Mouse (Mus musculus): ENCODE measurements around the gene Rhbdf1.

Rhbdf1 gene

GRCm38 (mm10) chr11:32238093-32238860 is 16.2 kb upstream of the Rhbdf1 start:
- peak; percentile 88 for DNase-seq (ENCODE audit: low spot score in 2 of 2)

- no peak for DNase-seq (ENCODE audit: low spot score in 2 of 2)
These were observed 15.3 kb upstream of the Rhbdf1 start for GRCm38 (mm10) chr11:32237411-32237795.

GRCm38 (mm10) chr11:32236712-32237410 is 14.8 kb upstream of the Rhbdf1 start:
- peak; percentile 70 to 85 for DNase-seq (ENCODE audit: low spot score in 2 of 2)

GRCm38 (mm10) chr11:32236132-32236531 is 14.0 kb upstream of the Rhbdf1 start:
- no peak for DNase-seq (ENCODE audit: low spot score in 2 of 2)

GRCm38 (mm10) chr11:32235646-32236045 is 13.5 kb upstream of the Rhbdf1 start:
- no peak for DNase-seq (ENCODE audit: low spot score in 2 of 2)

GRCm38 (mm10) chr11:32234816-32235485 is 12.9 kb upstream of the Rhbdf1 start:
- DNase-seq (ENCODE audit: low spot score in 2 of 2) = no peak

GRCm38 (mm10) chr11:32233895-32234294 is 11.8 kb upstream of the Rhbdf1 start:
- no peak for DNase-seq (ENCODE audit: low spot score in 2 of 2)

- no peak for DNase-seq (ENCODE audit: low spot score in 2 of 2)
These were observed 10.7 kb upstream of the Rhbdf1 start for GRCm38 (mm10) chr11:32232848-32233247.

GRCm38 (mm10) chr11:32231125-32231524 is 9.0 kb upstream of the Rhbdf1 start:
- no peak for DNase-seq (ENCODE audit: low spot score in 2 of 2)

GRCm38 (mm10) chr11:32230220-32230619 is 8.1 kb upstream of the Rhbdf1 start:
- no peak for DNase-seq (ENCODE audit: low spot score in 2 of 2)

- DNase-seq (ENCODE audit: low spot score in 2 of 2) = no peak
These were observed 6.3 kb upstream of the Rhbdf1 start for GRCm38 (mm10) chr11:32228292-32228845.

GRCm38 (mm10) chr11:32227555-32227954 is 5.5 kb upstream of the Rhbdf1 start:
- no peak for DNase-seq (ENCODE audit: low spot score in 2 of 2)

- DNase-seq (ENCODE audit: low spot score in 2 of 2) = no peak
These were observed 4.9 kb upstream of the Rhbdf1 start for GRCm38 (mm10) chr11:32227041-32227440.

- peak; percentile 86 to 95 for DNase-seq (ENCODE audit: low spot score in 2 of 2)
These were observed 4.2 kb upstream of the Rhbdf1 start, which contains the start of gene Mpg for GRCm38 (mm10) chr11:32226124-32226871. TSS of gene Mpg (plus strand) at chr11:32226505.

GRCm38 (mm10) chr11:32225222-32226104 is 3.4 kb upstream of the Rhbdf1 start:
- peak in 1 of 2 experiments; percentile 37 for DNase-seq (ENCODE audit: low spot score in 2 of 2)

GRCm38 (mm10) chr11:32224468-32225139 is 2.5 kb upstream of the Rhbdf1 start:
- peak in 1 of 2 experiments; percentile 50 for DNase-seq (ENCODE audit: low spot score in 2 of 2)

- peak in 1 of 2 experiments; percentile 11 for DNase-seq (ENCODE audit: low spot score in 2 of 2)
These were observed 1.3 kb upstream of the Rhbdf1 start for GRCm38 (mm10) chr11:32223297-32223967.

- DNase-seq (ENCODE audit: low spot score in 2 of 2) = peak; percentile 20 to 56
These were observed 582 bp upstream of the Rhbdf1 start for GRCm38 (mm10) chr11:32222570-32223194.
